Mouse (Mus musculus): Measurements from ENCODE around the gene Tnni1. TPM values are rescaled to one million over a fixed set of nuclear protein-coding genes. Genes with fewer than 3 reads are reported as not detected.

The Tnni1 gene
- polyA plus RNA-seq, 1 experiment from 2014 or later = 0.85 TPM

DNA sequence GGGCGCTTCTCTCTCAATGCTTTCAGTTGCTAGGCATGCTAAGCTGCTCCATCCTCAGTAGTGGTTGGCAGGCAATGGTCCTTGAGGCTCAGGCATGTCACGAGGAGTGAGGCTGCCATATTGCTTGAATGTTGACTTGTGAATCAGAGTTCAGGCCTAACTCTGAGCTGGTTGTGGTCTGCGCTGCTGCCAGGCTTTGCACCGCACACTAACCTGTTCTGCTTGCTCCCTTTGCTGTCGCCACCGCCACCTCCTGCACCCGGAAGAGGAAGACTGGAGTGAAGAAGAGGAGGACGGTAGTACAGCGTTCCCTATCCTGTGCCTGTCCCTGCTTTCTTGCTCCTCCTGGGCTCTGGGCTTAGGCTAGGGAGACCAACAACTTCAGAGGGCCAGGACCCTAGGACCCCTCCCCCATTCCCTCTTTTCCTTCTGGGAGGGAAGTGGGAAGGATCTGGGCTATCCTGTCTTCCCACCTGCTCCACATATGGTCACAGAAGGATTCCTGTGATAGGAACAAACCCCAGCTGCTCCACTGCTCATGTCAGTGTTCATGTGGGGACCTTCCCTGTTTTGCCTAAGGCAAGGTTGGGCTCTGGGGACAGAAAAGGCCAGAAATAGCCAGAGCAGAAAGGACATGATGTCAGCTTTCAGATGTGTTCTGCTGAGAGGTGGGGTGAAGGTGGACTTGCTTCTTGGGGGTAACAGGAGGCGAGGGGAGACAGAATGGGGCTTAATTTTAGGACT is 64.5 kb downstream of the Tnni1 start:
- no peaks in the 10 kb centered on the region for H3K9me3 ChIP-seq
- peaks cover 6% of the 10 kb centered on the region; the same call in 1 of the 2 replicates for H3K4me1 ChIP-seq (replicated peaks)
- 88% methylated on average over 10 of the region's 10 CpGs for WGBS
- no peak overlapping the region; the same call in 1 of the 2 replicates for H3K27ac ChIP-seq
- H3K27me3 ChIP-seq (ENCODE audit: insufficient read depth, poor library complexity, severe bottlenecking) = peaks cover 4% of the 10 kb centered on the region; the same call in 1 of the 2 replicates
- H3K4me3 ChIP-seq = no peak overlapping the region
- DNase-seq (ENCODE audit: low spot score) = no peak
- H3K36me3 ChIP-seq = no peaks in the 10 kb centered on the region

DNA sequence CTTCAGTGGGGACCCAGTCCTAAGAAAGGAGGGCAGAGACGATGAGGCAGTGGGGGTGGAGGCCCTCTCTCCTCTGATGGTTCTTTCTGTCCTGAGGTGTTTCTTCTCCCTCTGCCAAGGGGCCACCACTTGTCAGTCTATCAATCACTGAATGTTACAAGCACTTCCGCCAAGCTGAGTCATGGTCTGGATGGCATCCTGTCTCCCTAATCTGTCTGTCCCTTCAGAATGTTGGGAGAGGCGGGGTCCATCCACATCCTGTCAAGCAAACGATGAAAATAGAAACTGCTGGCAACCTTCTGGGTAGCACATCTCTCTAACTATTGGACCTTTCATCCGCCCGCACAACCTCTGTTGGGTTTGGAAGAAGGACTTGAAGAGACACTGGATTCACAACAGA is 65.2 kb downstream of the Tnni1 start:
- Histone ChIP-seq H3K4me3 (no peak overlapping the region), H3K9me3 (no peaks in the 10 kb centered on the region), H3K36me3 (no peaks in the 10 kb centered on the region), H3K4me1 (replicated peaks) (peaks cover 14% of the 10 kb centered on the region), H3K27ac (no peak overlapping the region; the same call in 1 of the 2 replicates), H3K27me3 (ENCODE audit: insufficient read depth, poor library complexity, severe bottlenecking) (peaks cover 4% of the 10 kb centered on the region; the same call in 1 of the 2 replicates)
- 80% methylated on average over 6 of the region's 6 CpGs for WGBS
- no peak for DNase-seq (ENCODE audit: low spot score)

DNA sequence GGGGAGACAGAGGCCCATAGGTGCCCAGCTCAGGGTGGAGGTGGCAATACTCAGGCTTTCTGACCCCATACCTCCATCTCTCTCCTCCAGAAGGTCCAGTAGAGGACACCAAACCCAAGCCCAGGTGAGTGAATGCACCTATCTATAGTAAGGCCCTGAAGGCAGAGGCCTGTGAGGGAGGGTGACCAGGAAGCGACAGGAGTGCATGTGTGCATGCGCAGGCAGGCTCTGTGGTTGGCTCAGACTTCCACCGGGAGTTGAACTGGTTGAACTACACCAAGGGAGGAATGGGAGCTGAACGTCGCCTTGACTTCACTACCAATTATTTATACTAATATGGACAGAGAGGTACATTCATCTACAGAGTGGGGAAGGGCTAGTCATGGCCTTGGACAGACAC is 67.4 kb downstream of the Tnni1 start:
- no peak for DNase-seq (ENCODE audit: low spot score)
- WGBS = 74% methylated on average over 5 of the region's 5 CpGs
- H3K4me1 ChIP-seq (replicated peaks) = peaks cover 27% of the 10 kb centered on the region
- H3K27ac ChIP-seq = no peak overlapping the region
- H3K9me3 ChIP-seq = no peaks in the 10 kb centered on the region
- H3K4me3 ChIP-seq = no peak overlapping the region
- H3K36me3 ChIP-seq = no peaks in the 10 kb centered on the region
- peaks cover 4% of the 10 kb centered on the region; the same call in 1 of the 2 replicates for H3K27me3 ChIP-seq (ENCODE audit: insufficient read depth, poor library complexity, severe bottlenecking)

DNA sequence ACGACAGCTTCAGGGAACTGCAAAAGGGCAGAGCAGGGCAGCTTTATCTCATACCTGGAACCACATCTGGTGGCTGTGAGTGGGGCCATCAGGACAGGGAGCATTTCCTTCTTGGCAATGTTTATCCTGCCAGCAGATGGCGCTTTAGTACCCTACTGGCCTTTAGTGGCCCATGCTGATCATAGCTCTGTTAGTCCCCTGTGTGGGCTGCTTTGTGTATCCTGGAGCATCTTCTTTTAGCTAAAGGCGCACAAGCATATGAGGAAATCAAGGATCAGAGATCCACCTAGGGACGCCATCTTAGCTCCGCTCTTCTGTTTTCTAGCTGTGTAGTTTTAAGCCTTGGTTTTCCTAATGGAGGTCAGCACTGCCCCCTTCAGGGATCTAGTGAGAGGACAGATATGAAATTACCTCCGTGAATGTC is 67.9 kb downstream of the Tnni1 start:
- 27% methylated on average over 6 of the region's 6 CpGs for WGBS
- Histone ChIP-seq H3K4me1 (replicated peaks) (peaks cover 32% of the 10 kb centered on the region), H3K9me3 (no peaks in the 10 kb centered on the region), H3K27me3 (ENCODE audit: insufficient read depth, poor library complexity, severe bottlenecking) (peaks cover 4% of the 10 kb centered on the region; the same call in 1 of the 2 replicates), H3K36me3 (no peaks in the 10 kb centered on the region), H3K27ac (no peak overlapping the region), H3K4me3 (no peak overlapping the region)
- DNase-seq (ENCODE audit: low spot score) = peak; percentile 62

DNA sequence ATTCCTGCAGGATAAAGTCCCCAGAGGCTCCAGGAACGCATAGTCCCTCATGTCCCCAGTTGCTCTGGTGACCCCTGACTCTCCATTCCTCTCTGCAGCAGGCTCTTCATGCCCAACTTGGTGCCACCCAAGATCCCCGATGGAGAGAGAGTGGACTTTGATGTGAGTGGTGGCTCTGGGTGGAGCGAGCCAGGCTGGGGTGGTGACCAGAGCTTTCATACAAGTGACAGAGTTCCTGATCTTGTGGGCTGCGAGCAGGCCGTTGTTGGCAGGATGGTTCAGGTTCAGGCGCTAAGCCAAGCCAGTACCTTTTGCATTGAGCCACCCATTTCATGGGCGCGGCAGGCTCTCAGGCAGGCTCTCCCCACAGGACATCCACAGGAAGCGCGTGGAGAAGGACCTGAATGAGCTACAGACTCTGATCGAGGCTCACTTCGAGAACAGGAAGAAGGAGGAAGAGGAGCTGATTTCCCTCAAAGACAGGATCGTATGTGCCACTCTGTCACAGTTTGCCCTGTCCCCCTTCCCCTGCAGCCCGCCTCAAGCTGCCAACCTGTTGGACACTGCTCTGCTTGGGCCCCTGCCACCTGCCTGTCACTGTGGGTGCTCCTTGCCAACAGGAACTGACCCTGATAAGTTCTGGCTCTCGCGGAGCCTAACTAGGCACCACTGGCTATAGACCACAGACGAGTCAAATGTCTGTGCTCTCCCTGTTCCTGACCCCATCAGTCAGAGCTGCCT is 68.5 kb downstream of the Tnni1 start:
- H3K27ac ChIP-seq = no peak overlapping the region
- no peaks in the 10 kb centered on the region for H3K36me3 ChIP-seq
- no peak for DNase-seq (ENCODE audit: low spot score)
- WGBS = 87% methylated on average over 17 of the region's 17 CpGs
- peaks cover 4% of the 10 kb centered on the region; the same call in 1 of the 2 replicates for H3K27me3 ChIP-seq (ENCODE audit: insufficient read depth, poor library complexity, severe bottlenecking)
- H3K4me1 ChIP-seq (replicated peaks) = peaks cover 38% of the 10 kb centered on the region
- H3K9me3 ChIP-seq = no peaks in the 10 kb centered on the region
- no peak overlapping the region for H3K4me3 ChIP-seq

DNA sequence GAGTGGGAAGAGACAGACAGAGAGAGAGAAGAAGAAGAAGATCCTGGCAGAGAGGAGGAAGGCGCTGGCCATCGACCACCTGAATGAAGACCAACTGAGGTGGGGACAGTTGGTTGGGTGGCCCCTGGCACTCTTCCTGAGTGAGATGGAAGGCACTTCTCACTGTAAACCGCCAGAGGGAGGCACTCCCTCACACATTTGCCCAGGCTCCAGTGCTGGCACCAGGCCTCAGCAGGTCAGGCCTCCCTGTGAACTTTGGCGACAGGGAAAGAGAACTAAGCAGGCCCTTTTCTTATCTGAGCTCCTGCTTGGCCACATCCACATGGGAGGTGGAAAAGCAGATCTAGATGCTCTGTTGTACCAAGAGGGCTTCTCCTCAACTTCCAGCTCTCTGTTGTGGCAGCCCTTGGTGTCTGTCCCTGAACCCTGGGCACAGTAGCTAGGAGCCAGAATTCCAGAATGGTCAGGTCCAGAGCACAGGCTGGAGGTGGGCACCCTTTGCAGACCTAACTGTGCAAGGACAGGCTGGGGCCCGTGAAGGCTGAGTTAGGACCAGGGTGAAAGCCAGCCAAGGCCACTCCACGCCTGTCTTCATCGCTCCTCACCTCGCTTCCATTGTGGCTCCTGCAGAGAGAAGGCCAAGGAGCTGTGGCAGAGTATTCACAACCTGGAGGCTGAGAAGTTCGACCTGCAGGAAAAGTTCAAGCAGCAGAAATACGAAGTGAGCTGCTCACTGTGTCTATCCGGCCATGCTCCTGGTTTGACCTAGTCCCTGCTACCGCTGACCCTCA is 71.7 kb downstream of the Tnni1 start:
- peak; percentile 31 for DNase-seq (ENCODE audit: low spot score)
- H3K9me3 ChIP-seq = no peaks in the 10 kb centered on the region
- WGBS = 67% methylated on average over 12 of the region's 12 CpGs
- H3K4me1 ChIP-seq (replicated peaks) = peaks cover 38% of the 10 kb centered on the region
- H3K36me3 ChIP-seq = no peaks in the 10 kb centered on the region
- H3K4me3 ChIP-seq = no peak overlapping the region
- H3K27me3 ChIP-seq (ENCODE audit: insufficient read depth, poor library complexity, severe bottlenecking) = no peaks in the 10 kb centered on the region; the same call in 1 of the 2 replicates
- peak overlapping the region; percentile 77 for H3K27ac ChIP-seq

DNA sequence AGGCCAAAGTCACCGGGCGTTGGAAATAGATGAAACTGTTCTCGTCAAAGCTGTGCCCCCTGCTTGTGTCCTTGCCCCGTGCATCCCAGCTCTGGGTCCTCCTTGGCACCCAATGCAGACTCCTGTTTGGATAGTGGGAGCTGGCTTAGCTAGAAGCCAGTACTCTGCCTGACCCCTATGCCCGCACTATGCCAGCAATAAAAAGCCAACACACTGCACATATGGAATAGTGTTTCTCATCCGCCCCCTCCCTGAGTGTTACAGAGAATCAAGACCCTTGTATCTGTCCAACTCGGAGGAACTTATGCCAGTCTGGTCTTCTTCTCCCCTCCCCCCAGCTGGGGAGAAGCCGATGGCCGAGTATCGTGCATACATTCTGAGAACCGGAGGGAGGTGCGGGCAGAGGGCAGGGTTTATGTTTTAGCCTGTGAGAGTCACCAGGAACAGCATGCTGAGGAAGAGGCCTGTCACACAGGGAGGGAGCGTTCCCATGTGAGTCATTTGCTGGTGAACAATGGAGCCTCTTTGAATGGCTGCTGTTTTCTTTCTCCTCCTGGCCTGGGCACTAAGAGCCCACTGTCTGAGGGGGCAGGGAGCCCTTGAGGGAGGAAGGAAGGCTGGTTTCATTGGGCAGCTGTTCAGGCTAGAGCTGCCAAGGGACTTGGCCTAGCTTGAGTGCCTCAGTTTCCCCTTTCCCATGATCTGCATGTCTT is 73.0 kb downstream of the Tnni1 start:
- Histone ChIP-seq H3K4me1 (replicated peaks) (peaks cover 38% of the 10 kb centered on the region), H3K27ac (peak overlapping the region; percentile 77), H3K4me3 (peak overlapping the region; percentile 9; the same call in 1 of the 2 replicates), H3K9me3 (no peaks in the 10 kb centered on the region), H3K36me3 (no peaks in the 10 kb centered on the region), H3K27me3 (ENCODE audit: insufficient read depth, poor library complexity, severe bottlenecking) (no peaks in the 10 kb centered on the region; the same call in 1 of the 2 replicates)
- WGBS = 45% methylated on average over 13 of the region's 13 CpGs
- peak; percentile 40 for DNase-seq (ENCODE audit: low spot score)

DNA sequence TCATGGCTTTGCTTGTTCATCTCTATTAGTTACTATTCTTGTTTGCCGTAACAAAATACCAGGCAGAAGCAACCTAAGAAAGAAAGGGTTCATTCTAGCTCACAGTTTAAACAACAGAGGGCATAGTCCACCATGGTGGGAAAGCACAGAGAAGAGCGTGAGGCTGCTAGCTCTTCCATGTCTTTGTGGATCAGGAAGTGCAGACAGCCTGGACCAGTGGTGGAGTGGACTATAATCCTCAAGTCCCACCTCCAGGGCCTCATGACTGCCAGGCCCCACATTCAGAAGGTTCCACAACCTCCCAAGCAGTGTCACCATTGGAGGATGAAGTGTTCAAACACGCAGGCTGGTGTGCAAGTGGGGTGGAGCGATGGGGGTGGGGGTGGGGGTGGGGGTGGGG is 74.0 kb downstream of the Tnni1 start:
- no peaks in the 10 kb centered on the region; the same call in 1 of the 2 replicates for H3K27me3 ChIP-seq (ENCODE audit: insufficient read depth, poor library complexity, severe bottlenecking)
- H3K4me1 ChIP-seq (replicated peaks) = peaks cover 38% of the 10 kb centered on the region
- DNase-seq (ENCODE audit: low spot score) = no peak
- no peaks in the 10 kb centered on the region for H3K9me3 ChIP-seq
- no peak overlapping the region for H3K4me3 ChIP-seq
- peak overlapping the region; percentile 77 for H3K27ac ChIP-seq
- H3K36me3 ChIP-seq = no peaks in the 10 kb centered on the region
- WGBS = 90% methylated on average over 4 of the region's 4 CpGs

DNA sequence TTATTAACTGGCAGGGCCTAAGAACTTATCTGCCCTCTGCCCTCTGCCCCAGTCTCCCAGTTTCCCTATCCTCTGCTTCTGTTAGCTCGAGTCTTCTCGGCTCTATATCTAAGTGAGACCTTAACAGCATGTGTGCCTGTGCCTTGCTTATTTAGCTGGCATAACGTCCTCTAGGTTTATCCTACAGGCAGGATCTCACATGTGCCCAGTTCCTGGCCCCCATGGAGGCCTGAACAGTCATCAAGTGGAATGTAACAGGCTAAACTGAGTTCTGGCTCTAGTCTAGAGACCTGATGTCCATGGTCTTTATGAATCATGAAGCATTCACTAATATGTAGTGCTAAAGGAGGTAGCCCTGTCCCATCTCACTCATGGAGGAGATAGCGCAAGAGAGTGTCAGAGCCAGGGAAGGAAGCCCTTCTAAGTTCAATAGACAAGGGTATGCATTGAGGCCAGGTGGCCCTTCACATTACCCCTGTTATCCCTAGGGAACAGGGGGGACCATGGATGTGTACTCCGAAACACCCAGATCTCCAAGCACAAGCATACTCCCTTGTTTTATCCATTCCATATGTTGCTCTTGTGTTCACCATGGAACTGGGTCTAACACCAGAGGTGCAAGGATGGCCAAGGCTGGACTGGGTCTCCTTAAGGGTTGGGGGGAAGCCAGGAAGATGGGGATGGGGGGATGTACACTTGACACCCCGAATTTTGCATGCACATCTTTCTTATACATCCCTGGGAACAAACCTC is 75.5 kb downstream of the Tnni1 start:
- WGBS = 90% methylated on average over 6 of the region's 6 CpGs

DNA sequence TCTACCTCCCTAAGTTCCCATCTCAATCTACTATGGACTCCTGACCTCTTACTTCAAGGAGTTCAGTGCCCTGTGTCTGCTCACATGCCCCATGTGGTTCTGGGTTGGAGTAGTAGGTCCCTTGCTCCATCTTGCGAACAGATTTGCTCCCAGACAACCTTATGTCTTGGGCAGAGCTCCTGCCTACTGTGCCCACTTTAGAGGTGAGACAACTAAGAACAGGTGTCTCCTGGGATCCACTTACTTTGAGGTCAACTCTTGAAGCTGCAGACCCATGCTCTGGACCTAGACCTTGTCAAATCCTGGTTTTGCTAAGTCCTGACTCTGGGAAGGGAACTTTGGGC is 76.1 kb downstream of the Tnni1 start:
- Histone ChIP-seq H3K36me3 (no peaks in the 10 kb centered on the region), H3K4me1 (replicated peaks) (peaks cover 28% of the 10 kb centered on the region), H3K27me3 (ENCODE audit: insufficient read depth, poor library complexity, severe bottlenecking) (no peaks in the 10 kb centered on the region), H3K9me3 (no peaks in the 10 kb centered on the region), H3K27ac (no peak overlapping the region), H3K4me3 (no peak overlapping the region)
- 100% methylated on average over 1 of the region's 1 CpGs for WGBS
- no peak for DNase-seq (ENCODE audit: low spot score)

More for the DNA sequence above, 75.5 kb downstream of the Tnni1 start:
- no peaks in the 10 kb centered on the region for H3K36me3 ChIP-seq
- DNase-seq (ENCODE audit: low spot score) = no peak
- H3K27me3 ChIP-seq (ENCODE audit: insufficient read depth, poor library complexity, severe bottlenecking) = no peaks in the 10 kb centered on the region
- H3K9me3 ChIP-seq = no peaks in the 10 kb centered on the region
- no peak overlapping the region for H3K27ac ChIP-seq
- peaks cover 28% of the 10 kb centered on the region for H3K4me1 ChIP-seq (replicated peaks)
- H3K4me3 ChIP-seq = no peak overlapping the region

DNA sequence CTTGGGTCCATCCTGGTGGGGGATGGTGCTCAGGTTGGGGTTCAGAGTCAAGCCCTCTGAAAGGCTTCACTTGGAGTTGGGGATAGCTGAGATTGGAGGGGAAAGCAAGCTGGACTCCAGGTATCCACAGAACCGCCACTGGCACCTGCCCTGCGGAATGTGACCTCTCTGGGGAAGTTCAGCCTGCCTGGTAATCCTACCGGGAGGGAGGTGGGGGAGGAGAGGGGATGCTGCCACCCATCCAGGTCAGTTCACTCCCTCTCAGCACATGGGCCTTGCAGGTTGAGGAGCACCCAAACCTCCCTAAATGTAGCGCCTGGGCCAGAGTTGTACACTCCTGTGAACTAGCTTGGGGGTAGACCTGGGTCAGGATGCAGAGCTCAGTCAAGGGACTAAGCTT is 76.8 kb downstream of the Tnni1 start:
- H3K4me1 ChIP-seq (replicated peaks) = peaks cover 22% of the 10 kb centered on the region
- no peaks in the 10 kb centered on the region for H3K9me3 ChIP-seq
- no peaks in the 10 kb centered on the region for H3K36me3 ChIP-seq
- DNase-seq (ENCODE audit: low spot score) = no peak
- WGBS = 80% methylated on average over 4 of the region's 4 CpGs
- no peaks in the 10 kb centered on the region for H3K27me3 ChIP-seq (ENCODE audit: insufficient read depth, poor library complexity, severe bottlenecking)
- no peak overlapping the region for H3K4me3 ChIP-seq
- H3K27ac ChIP-seq = no peak overlapping the region
